14 mouse cellular contexts compared by ENCODE assay signal in genomic region chr11:68348083-68348482, GRCm38 (mm10). TPM values are rescaled to one million over a fixed set of nuclear protein-coding genes. Genes with fewer than 3 reads are reported as not detected.
"Had no signal": no experiment of that assay in that cellular context is flagged by ENCODE, and none has a peak within 500 bp of the region (broad histone marks: within the 10 kb centered on the region; RNA-seq: fewer than 3 reads in every experiment).

No protein-coding gene starts in this region.

- H3K4me2 ChIP-seq: liver, embryonic 13.5 days; midbrain, embryonic 12.5 days had no signal

- H3K27ac ChIP-seq: layer of hippocampus, adult 2 months; left cerebral cortex, adult 2 months; liver, embryonic 13.5 days; midbrain, embryonic 12.5 days; stomach, postnatal 0 days had no signal

- H3K36me3 ChIP-seq: liver, embryonic 13.5 days; midbrain, embryonic 12.5 days had no signal

- H3K27me3 ChIP-seq: liver, embryonic 13.5 days; midbrain, embryonic 12.5 days had no signal

- H3K4me3 ChIP-seq: layer of hippocampus, adult 2 months; left cerebral cortex, adult 2 months; liver, embryonic 13.5 days; midbrain, embryonic 12.5 days had no signal

- H3K4me1 ChIP-seq: liver, embryonic 13.5 days; midbrain, embryonic 12.5 days had no signal

- H3K9ac ChIP-seq: liver, embryonic 13.5 days; midbrain, embryonic 12.5 days had no signal

- H3K9me3 ChIP-seq: liver, embryonic 13.5 days; midbrain, embryonic 12.5 days had no signal

- DNase-seq: kidney, postnatal 14 days; layer of hippocampus, adult 9-11 months; liver, embryonic 13.5 days; lung, adult 2 months; lung, postnatal 14 days; lung, postnatal 4 days; thymus, adult 2 months; thymus, postnatal 14 days; thymus, postnatal 4 days had no signal

RNA-seq across cellular contexts. Expression of gene Ntn1, which starts 52.5 kb away (rescaled TPM):
- total RNA-seq: megakaryocyte, adult 5-6 weeks had no signal
